18 mouse cellular contexts compared by ENCODE assay signal in genomic region chr5:144720281-144720680, GRCm38 (mm10). TPM values are rescaled to one million over a fixed set of nuclear protein-coding genes. Genes with fewer than 3 reads are reported as not detected.
DNase-seq lines count a peak whose midpoint lies in the region; ATAC-seq lines count a peak whose summit lies in the region.
"Had no signal": no experiment of that assay in that cellular context is flagged by ENCODE, and none has a peak within 500 bp of the region (broad histone marks: within the 10 kb centered on the region; RNA-seq: fewer than 3 reads in every experiment).

No protein-coding gene starts in this region.

- H3K4me3 ChIP-seq in limb, embryonic 15.5 days, result no peak overlapping the region
- H3K4me3 ChIP-seq: heart, embryonic 10.5 days; layer of hippocampus, adult 2 months; liver, embryonic 13.5 days had no signal

- ATAC-seq in frontal cortex, adult (ENCODE audit: low TSS enrichment), result no peak; the same call in none of the 2 replicates
- 0 out of 2 replicates have a peak, but pooled peaks have one; percentile 33 for ATAC-seq in limb, embryonic 15.5 days (ENCODE audit: insufficient number of reproducible peaks, low FRiP score, low TSS enrichment, low read depth)
- ATAC-seq: inflammation-experienced regulatory T-cells, adult 6 months; lung, postnatal 0 days had no signal

- peak; percentile 44 to 67 for DNase-seq in frontal cortex, adult 2 months (ENCODE audit: extremely low spot score in 1 of 2, low spot score in 1 of 2)
- peak; percentile 49 for DNase-seq in brain, adult 2 months (ENCODE audit: low read depth, low spot score)
- DNase-seq in cerebellum, postnatal 14 days, result peak; percentile 76 to 77
- no peak for DNase-seq in adrenal gland, adult 8-10 months
- DNase-seq in thymus, postnatal 36 days, result no peak
- DNase-seq: adrenal gland, adult 2 months; gastrocnemius, postnatal 25 days; heart, postnatal 14 days; liver, embryonic 13.5 days had no signal

- no peaks in the 10 kb centered on the region for H3K27me3 ChIP-seq in limb, embryonic 15.5 days
- H3K27me3 ChIP-seq: liver, embryonic 13.5 days had no signal

- no peak overlapping the region for H3K9ac ChIP-seq in limb, embryonic 15.5 days
- H3K9ac ChIP-seq: forebrain, postnatal 0 days; liver, embryonic 13.5 days had no signal

- no peak overlapping the region for H3K4me2 ChIP-seq in limb, embryonic 15.5 days
- H3K4me2 ChIP-seq: liver, embryonic 13.5 days had no signal

- peaks cover 10% of the 10 kb centered on the region for H3K4me1 ChIP-seq in limb, embryonic 15.5 days
- H3K4me1 ChIP-seq: heart, embryonic 10.5 days; liver, embryonic 13.5 days had no signal

- no peaks in the 10 kb centered on the region for H3K36me3 ChIP-seq in limb, embryonic 15.5 days
- H3K36me3 ChIP-seq: G1E; heart, embryonic 10.5 days; liver, embryonic 13.5 days had no signal

- H3K27ac ChIP-seq in limb, embryonic 15.5 days, result no peak overlapping the region
- H3K27ac ChIP-seq: heart, embryonic 10.5 days; layer of hippocampus, adult 2 months; liver, embryonic 13.5 days had no signal

- WGBS in limb, embryonic 15.5 days, result 44% methylated on average over 4 of the region's 4 CpGs

- no peaks in the 10 kb centered on the region for H3K9me3 ChIP-seq in limb, embryonic 15.5 days
- H3K9me3 ChIP-seq: heart, embryonic 10.5 days; liver, embryonic 13.5 days had no signal

RNA-seq across cellular contexts. Expression of gene Tmem130, which starts 41.3 kb away (rescaled TPM):
- 153 and 159 TPM in 2 replicates for polyA plus RNA-seq in frontal cortex, adult 2 months (2012; rRNA removed)
- 0.30 and 0.87 TPM in 2 replicates for polyA plus RNA-seq in limb, embryonic 15.5 days (2015; fragmentation: Nextera tagmentation; extraction: Ambion mirVana)
- 10 to 100 TPM; 41.5 to 59.8 (median 46.7) TPM for total RNA-seq in adrenal gland, adult 8-10 months (2022)
- total RNA-seq: G1E; gastrocnemius, postnatal 25 days; monocyte, adult 5-6 weeks had no signal
- polyA plus RNA-seq: inflammation-experienced regulatory T-cells, adult 6 months had no signal

RNA-seq across cellular contexts. Expression of gene Trrap, which starts 47.3 kb away (rescaled TPM):
- polyA plus RNA-seq in frontal cortex, adult 2 months (2012; rRNA removed), result 171 and 174 TPM in 2 replicates
- 52.5 and 59.5 TPM in 2 replicates for polyA plus RNA-seq in limb, embryonic 15.5 days (2015; fragmentation: Nextera tagmentation; extraction: Ambion mirVana)
- 100 to 1,000 TPM in 3 of 4 experiments, 10 to 100 TPM in 1; 97.3 to 186 (median 128) TPM for total RNA-seq in adrenal gland, adult 8-10 months (2022)

Comparison
In these comparisons a context has a peak if more than half of its experiments do, and no peak if none do; other contexts are left out.
1. DNase-seq: peak in frontal cortex, adult 2 months (2 of 2), brain, adult 2 months (single experiment) and cerebellum, postnatal 14 days (2 of 2); none in adrenal gland, adult 8-10 months (single experiment) and thymus, postnatal 36 days (0 of 2).
2. RNA of gene Tmem130, which starts 41.3 kb away (polyA plus RNA-seq): 153 to 159 TPM in frontal cortex, adult 2 months; 0.30 to 0.87 TPM in limb, embryonic 15.5 days; every median in the first group is over 10 times any median in the second.